Mouse (Mus musculus) intestine, postnatal 0 days (tissue): ENCODE results near the gene Ppfibp2. TPM values are rescaled to one million over a fixed set of nuclear protein-coding genes. Genes with fewer than 3 reads are reported as not detected.

Experiments
- ATAC-seq: fragments of 200-750 bp; cut with Nextera tagmentation; 2 replicates; pipeline ENCODE4 v1.8.0; 2017; ENCODE audit warnings: mild to moderate bottlenecking, moderate TSS enrichment, moderate library complexity
- H3K27ac ChIP-seq: fragments of 300-500 bp; sonication (generic); 2 replicates; pipeline ENCODE4 v1.5.1; 2014; ENCODE audit warnings: mild to moderate bottlenecking, low read depth, low read length, moderate library complexity
- H3K27me3 ChIP-seq: fragments of 300-500 bp; sonication (generic); replicated peaks from 2 replicates; pipeline ENCODE4 v1.6.1; 2014; ENCODE audit warnings: low read length, mixed read lengths; ENCODE audit not compliant: control insufficient read depth, insufficient read depth
- H3K36me3 ChIP-seq: fragments of 300-500 bp; sonication (generic); 2 replicates; pipeline ENCODE4 v1.6.1; 2014; ENCODE audit warnings: mild to moderate bottlenecking, moderate library complexity; ENCODE audit not compliant: control insufficient read depth, insufficient read depth
- H3K4me1 ChIP-seq: fragments of 300-500 bp; sonication (generic); replicated peaks from 2 replicates; pipeline ENCODE4 v1.6.1; 2014; ENCODE audit warnings: antibody characterized with exemption, low read length, mixed read lengths; ENCODE audit not compliant: control insufficient read depth, insufficient read depth
- H3K4me2 ChIP-seq: fragments of 300-500 bp; sonication (generic); replicated peaks from 2 replicates; pipeline ENCODE4 v1.6.1; 2014; ENCODE audit warnings: low read depth, mild to moderate bottlenecking, moderate library complexity
- H3K4me3 ChIP-seq: fragments of 300-500 bp; sonication (generic); 2 replicates; pipeline ENCODE4 v1.5.1; 2014; ENCODE audit warnings: low read depth, low read length
- H3K9ac ChIP-seq: fragments of 300-500 bp; sonication (generic); 2 replicates; pipeline ENCODE4 v1.6.1; 2014; ENCODE audit warnings: mild to moderate bottlenecking, low read depth, low read length
- H3K9me3 ChIP-seq: fragments of 300-500 bp; sonication (generic); 2 replicates; pipeline ENCODE4 v1.6.1; 2016; ENCODE audit warnings: mixed run types; ENCODE audit not compliant: control insufficient read depth
- CTCF ChIP-seq: sonication (generic); IDR thresholded peaks from 2 replicates; pipeline ENCODE4 v1.5.1; 2016; ENCODE audit warnings: low read depth, mild to moderate bottlenecking, control low read depth, antibody characterized with exemption, moderate library complexity
- WGBS: fragments of 180-500 bp; shearing (Covaris S2); extraction: QIAGEN DNeasy Blood & Tissue Kit; methylation state at CpG from one replicate; pipeline ENCODE4 v1.1.7; 2014; 5-methylcytosine and 5-hydroxymethylcytosine counted together
- polyA plus RNA-seq: library from polyadenylated mRNA; unstranded; fragments of >200 nt; fragmentation: Nextera tagmentation; extraction: Ambion mirVana; gene quantifications from 2 replicates; pipeline ENCODE4 v1.2.1, GENCODE M21; 2015

Ppfibp2 gene
- polyA plus RNA-seq, 1 experiment from 2014 or later = 9.8 TPM

- H3K4me2 ChIP-seq = no peak overlapping the region
- H3K4me1 ChIP-seq = no peaks in the 10 kb centered on the region
- no peak overlapping the region for H3K4me3 ChIP-seq
- no peak for TF ChIP-seq CTCF
- ATAC-seq = no peak
- no peaks in the 10 kb centered on the region for H3K36me3 ChIP-seq
- H3K27ac ChIP-seq = no peak overlapping the region
- no peaks in the 10 kb centered on the region for H3K27me3 ChIP-seq
- 47% methylated on average over 1 of the region's 1 CpGs for WGBS
- no peak overlapping the region for H3K9ac ChIP-seq
- no peaks in the 10 kb centered on the region for H3K9me3 ChIP-seq
These were observed 56.8 kb downstream of the Ppfibp2 start for GRCm38 (mm10) chr7:107651821-107652220.

GRCm38 (mm10) chr7:107656451-107656850 lies 61.4 kb downstream of the Ppfibp2 start:
- Histone ChIP-seq H3K4me1 (no peaks in the 10 kb centered on the region; the same call in 1 of the 2 replicates), H3K27ac (no peak overlapping the region), H3K27me3 (no peaks in the 10 kb centered on the region), H3K9me3 (no peaks in the 10 kb centered on the region), H3K9ac (no peak overlapping the region), H3K4me3 (no peak overlapping the region), H3K36me3 (no peaks in the 10 kb centered on the region), H3K4me2 (no peak overlapping the region)
- 47% methylated on average over 6 of the region's 6 CpGs for WGBS
- no peak for ATAC-seq
- TF ChIP-seq CTCF = no peak

- H3K9me3 ChIP-seq = no peaks in the 10 kb centered on the region
- no peak for TF ChIP-seq CTCF
- H3K4me2 ChIP-seq = no peak overlapping the region
- no peak overlapping the region for H3K9ac ChIP-seq
- no peak for ATAC-seq
- H3K36me3 ChIP-seq = no peaks in the 10 kb centered on the region
- H3K4me3 ChIP-seq = no peak overlapping the region
- H3K27ac ChIP-seq = no peak overlapping the region
- H3K4me1 ChIP-seq = peaks cover 4% of the 10 kb centered on the region
- no peaks in the 10 kb centered on the region for H3K27me3 ChIP-seq
- 81% methylated on average over 8 of the region's 8 CpGs for WGBS
These were observed 64.3 kb downstream of the Ppfibp2 start for GRCm38 (mm10) chr7:107659186-107659918.

GRCm38 (mm10) chr7:107661189-107661842 lies 66.3 kb downstream of the Ppfibp2 start:
- Histone ChIP-seq H3K9me3 (no peaks in the 10 kb centered on the region), H3K4me3 (no peak overlapping the region), H3K4me1 (peaks cover 4% of the 10 kb centered on the region), H3K9ac (no peak overlapping the region), H3K27ac (no peak overlapping the region), H3K4me2 (no peak overlapping the region), H3K36me3 (no peaks in the 10 kb centered on the region), H3K27me3 (no peaks in the 10 kb centered on the region)
- no peak for ATAC-seq
- TF ChIP-seq CTCF = peak; percentile 95
- 19% methylated on average over 8 of the region's 8 CpGs for WGBS

- Histone ChIP-seq H3K9ac (no peak overlapping the region), H3K4me1 (peaks cover 4% of the 10 kb centered on the region)
- 53% methylated on average over 5 of the region's 5 CpGs for WGBS
These were observed 66.9 kb downstream of the Ppfibp2 start for GRCm38 (mm10) chr7:107661843-107662281.

GRCm38 (mm10) chr7:107663621-107664020 lies 68.6 kb downstream of the Ppfibp2 start:
- H3K36me3 ChIP-seq = no peaks in the 10 kb centered on the region
- no peaks in the 10 kb centered on the region for H3K27me3 ChIP-seq
- peaks cover 17% of the 10 kb centered on the region for H3K4me1 ChIP-seq
- peak; percentile 63 for ATAC-seq
- 34% methylated on average over 6 of the region's 6 CpGs for WGBS
- H3K4me3 ChIP-seq = no peak overlapping the region
- H3K9ac ChIP-seq = no peak overlapping the region
- no peak for TF ChIP-seq CTCF
- no peaks in the 10 kb centered on the region for H3K9me3 ChIP-seq
- H3K4me2 ChIP-seq = peak overlapping the region; percentile 78
- peak overlapping the region; percentile 92 for H3K27ac ChIP-seq

More at GRCm38 (mm10) chr7:107661843-107662281, 66.9 kb downstream of the Ppfibp2 start:
- Histone ChIP-seq H3K36me3 (no peaks in the 10 kb centered on the region), H3K4me3 (no peak overlapping the region), H3K9me3 (no peaks in the 10 kb centered on the region), H3K27me3 (no peaks in the 10 kb centered on the region), H3K27ac (no peak overlapping the region), H3K4me2 (no peak overlapping the region)
- TF ChIP-seq CTCF = no peak
- no peak for ATAC-seq
